Mouse (Mus musculus): ENCODE results near the gene Plxnc1.

GRCm38 (mm10) chr10:94957705-94958104, 13.1 kb upstream of the Plxnc1 start:
- no peak for TF ChIP-seq MAX (IDR thresholded peaks at IDR 0.05; ENCODE audit: low read length)
- TF ChIP-seq MXI1 (IDR thresholded peaks at IDR 0.05; ENCODE audit: low read depth, low read length): no peak
- TF ChIP-seq USF1 (IDR thresholded peaks at IDR 0.05; ENCODE audit: low read depth, low read length): no peak

All from CH12.LX (cell line).